Mouse (Mus musculus): ENCODE results near the gene Tbc1d10b. TPM values are rescaled to one million over a fixed set of nuclear protein-coding genes. Genes with fewer than 3 reads are reported as not detected.
A peak's percentile ranks its signal among the peaks of the same experiment; 100 is the strongest.

The Tbc1d10b gene
- polyA plus RNA-seq, 1 experiment: 70.4 TPM

DNA sequence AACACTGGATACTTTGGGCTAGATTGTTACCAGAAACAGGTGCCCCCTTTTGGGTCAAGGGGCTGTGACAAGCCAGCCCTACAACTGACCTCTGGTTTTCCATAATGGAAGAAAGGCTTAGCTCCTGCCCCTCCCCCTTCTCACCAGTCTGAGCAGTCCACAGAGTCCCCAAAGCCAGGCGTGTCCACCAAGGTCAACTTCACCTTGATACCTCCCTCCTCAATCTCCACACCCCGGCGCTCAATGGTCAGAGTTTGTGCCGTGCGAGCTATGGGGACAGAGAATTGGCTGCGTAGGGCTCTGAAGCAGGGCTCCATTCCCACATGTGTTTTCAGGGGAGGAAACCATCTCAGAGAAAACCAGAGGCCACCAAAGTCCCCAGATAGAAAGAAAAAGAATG lies 9.2 kb upstream of the Tbc1d10b start:
- TF ChIP-seq CTCF (IDR thresholded peaks at IDR 0.05; ENCODE audit: extremely low read depth, insufficient read depth, low read length): no peak
- TF ChIP-seq POLR2A (IDR thresholded peaks at IDR 0.05; ENCODE audit: extremely low read depth, insufficient read depth, low read length): no peak
- Histone ChIP-seq H3K4me1 (ENCODE audit: control insufficient read depth, insufficient read depth, low read length) (0 out of 2 replicates have a peak, but pooled peaks cover 2% of the 10 kb centered on the region), H3K27ac (ENCODE audit: insufficient read depth, low read length) (no peak overlapping the region), H3K4me3 (ENCODE audit: insufficient read depth, low read length) (no peak overlapping the region)

DNA sequence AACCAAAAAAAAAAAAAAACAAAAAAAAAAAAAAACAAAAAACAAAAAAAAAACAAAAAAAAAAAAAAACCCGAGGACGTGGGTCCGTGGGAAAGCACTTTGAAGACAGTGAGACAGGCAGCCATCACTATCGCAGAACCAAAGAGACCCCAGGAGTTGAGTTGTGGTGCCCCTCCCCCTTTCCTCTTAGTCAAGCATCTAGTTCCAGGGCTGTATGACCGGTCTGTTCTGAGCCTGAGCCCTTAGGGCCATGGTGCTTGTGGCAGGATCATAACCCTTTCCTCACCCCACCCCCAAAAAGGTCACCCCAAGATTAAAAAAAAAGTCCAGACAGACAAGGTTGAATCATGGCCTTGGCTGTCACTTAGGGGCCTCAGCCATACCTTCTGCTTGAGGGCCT lies 8.0 kb upstream of the Tbc1d10b start:
- TF ChIP-seq CTCF (IDR thresholded peaks at IDR 0.05; ENCODE audit: extremely low read depth, insufficient read depth, low read length) (no peak), POLR2A (IDR thresholded peaks at IDR 0.05; ENCODE audit: extremely low read depth, insufficient read depth, low read length) (no peak)
- no peak overlapping the region for H3K27ac ChIP-seq (ENCODE audit: insufficient read depth, low read length)
- H3K4me3 ChIP-seq (ENCODE audit: insufficient read depth, low read length): no peak overlapping the region
- 0 out of 2 replicates have a peak, but pooled peaks cover 2% of the 10 kb centered on the region for H3K4me1 ChIP-seq (ENCODE audit: control insufficient read depth, insufficient read depth, low read length)

DNA sequence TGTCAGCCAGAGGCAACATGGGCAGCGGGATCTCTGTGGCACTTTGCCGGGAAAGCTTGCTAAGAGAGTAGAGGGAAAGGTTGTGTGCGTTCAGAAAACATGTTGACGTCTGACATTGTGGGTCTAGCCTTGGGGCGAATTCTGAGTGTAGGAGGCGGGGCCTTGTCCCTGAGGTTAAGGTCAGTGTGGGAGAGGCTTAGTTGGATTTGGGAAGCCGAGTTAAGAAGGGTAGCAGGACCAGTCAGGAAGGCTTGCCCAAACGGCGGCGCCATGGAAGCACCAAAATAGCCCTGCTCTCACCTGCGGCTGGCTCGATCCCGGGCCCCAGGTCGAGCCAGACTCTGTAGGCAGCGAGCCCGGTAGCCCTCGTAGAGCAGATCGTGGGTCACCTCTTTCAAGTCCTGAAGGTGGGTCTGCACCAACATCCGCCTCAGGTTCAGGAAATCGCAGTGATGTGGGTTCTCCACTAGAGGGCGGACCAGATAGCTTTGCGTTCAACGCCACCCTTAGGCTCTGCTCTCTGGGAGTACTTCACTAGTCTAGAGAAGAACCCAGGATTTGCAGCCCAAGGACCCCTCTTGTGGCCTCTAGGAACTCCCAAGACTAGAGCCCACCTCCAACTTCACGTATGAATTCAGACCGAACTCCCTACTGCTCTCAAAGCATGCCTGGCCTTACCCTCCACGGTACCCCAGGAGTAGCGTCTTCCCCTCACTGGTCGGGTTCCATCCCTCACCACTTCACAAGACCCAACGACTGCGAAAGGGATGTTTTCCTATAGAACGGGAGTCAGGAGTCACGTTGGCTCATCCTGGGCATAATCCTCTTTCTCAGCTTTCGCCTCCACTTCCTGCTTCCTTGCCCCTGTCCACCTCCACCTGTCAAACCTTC lies 7.0 kb upstream of the Tbc1d10b start:
- TF ChIP-seq POLR2A (IDR thresholded peaks at IDR 0.05; ENCODE audit: extremely low read depth, insufficient read depth, low read length): no peak
- TF ChIP-seq CTCF (IDR thresholded peaks at IDR 0.05; ENCODE audit: extremely low read depth, insufficient read depth, low read length): peak; percentile 89
- Histone ChIP-seq H3K27ac (ENCODE audit: insufficient read depth, low read length) (no peak overlapping the region), H3K4me3 (ENCODE audit: insufficient read depth, low read length) (peak overlapping the region; percentile 15; the same call in 1 of the 2 replicates)

DNA sequence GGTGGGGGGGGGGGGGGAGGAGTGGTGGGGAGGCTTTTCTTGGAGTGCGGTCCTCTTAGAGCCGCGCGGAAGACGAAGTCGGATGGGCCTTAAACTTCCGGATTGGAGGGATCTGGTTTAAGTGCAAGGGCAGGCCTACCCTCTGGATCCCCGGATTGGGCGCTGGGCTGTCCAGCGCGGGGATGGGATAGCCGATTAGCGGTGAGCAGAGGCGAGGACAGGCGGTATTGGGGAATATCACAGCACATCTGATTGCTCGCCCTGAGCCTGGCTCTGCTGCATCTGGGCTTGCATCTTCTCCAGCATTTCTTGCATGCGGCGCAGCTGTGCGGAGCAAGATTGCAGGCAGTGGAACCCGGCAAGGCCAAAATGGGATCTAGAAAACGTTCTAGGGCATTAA lies 6.3 kb upstream of the Tbc1d10b start:
- TF ChIP-seq CTCF (IDR thresholded peaks at IDR 0.05; ENCODE audit: extremely low read depth, insufficient read depth, low read length) (no peak), POLR2A (IDR thresholded peaks at IDR 0.05; ENCODE audit: extremely low read depth, insufficient read depth, low read length) (no peak)
- H3K4me3 ChIP-seq (ENCODE audit: insufficient read depth, low read length): peak overlapping the region; percentile 15; the same call in 1 of the 2 replicates
- H3K4me1 ChIP-seq (ENCODE audit: control insufficient read depth, insufficient read depth, low read length): 0 out of 2 replicates have a peak, but pooled peaks cover 2% of the 10 kb centered on the region
- no peak overlapping the region for H3K27ac ChIP-seq (ENCODE audit: insufficient read depth, low read length)

More for the DNA sequence above, 7.0 kb upstream of the Tbc1d10b start:
- 0 out of 2 replicates have a peak, but pooled peaks cover 2% of the 10 kb centered on the region for H3K4me1 ChIP-seq (ENCODE audit: control insufficient read depth, insufficient read depth, low read length)

DNA sequence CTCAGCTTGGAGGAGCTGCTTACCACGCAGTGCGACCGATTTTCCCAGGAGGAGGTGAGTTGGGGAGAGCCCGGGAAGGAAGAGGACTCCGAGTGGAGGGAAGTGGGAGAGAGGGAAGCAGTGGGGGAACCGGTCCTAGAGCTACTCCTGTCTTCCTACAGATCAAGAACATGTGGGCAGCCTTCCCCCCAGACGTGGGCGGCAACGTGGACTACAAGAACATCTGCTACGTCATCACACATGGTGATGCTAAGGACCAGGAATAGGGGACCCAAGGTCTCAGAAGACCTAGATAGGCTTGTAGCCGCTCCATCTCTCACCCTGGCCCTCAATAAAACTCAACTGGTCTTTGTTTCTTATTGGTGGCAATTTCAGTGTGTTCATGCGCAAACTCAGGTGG lies 5.7 kb upstream of the Tbc1d10b start:
- Histone ChIP-seq H3K27ac (ENCODE audit: insufficient read depth, low read length) (no peak overlapping the region), H3K4me3 (ENCODE audit: insufficient read depth, low read length) (no peak overlapping the region), H3K4me1 (ENCODE audit: control insufficient read depth, insufficient read depth, low read length) (0 out of 2 replicates have a peak, but pooled peaks cover 2% of the 10 kb centered on the region)
- no peak for TF ChIP-seq CTCF (IDR thresholded peaks at IDR 0.05; ENCODE audit: extremely low read depth, insufficient read depth, low read length)
- TF ChIP-seq POLR2A (IDR thresholded peaks at IDR 0.05; ENCODE audit: extremely low read depth, insufficient read depth, low read length): no peak

DNA sequence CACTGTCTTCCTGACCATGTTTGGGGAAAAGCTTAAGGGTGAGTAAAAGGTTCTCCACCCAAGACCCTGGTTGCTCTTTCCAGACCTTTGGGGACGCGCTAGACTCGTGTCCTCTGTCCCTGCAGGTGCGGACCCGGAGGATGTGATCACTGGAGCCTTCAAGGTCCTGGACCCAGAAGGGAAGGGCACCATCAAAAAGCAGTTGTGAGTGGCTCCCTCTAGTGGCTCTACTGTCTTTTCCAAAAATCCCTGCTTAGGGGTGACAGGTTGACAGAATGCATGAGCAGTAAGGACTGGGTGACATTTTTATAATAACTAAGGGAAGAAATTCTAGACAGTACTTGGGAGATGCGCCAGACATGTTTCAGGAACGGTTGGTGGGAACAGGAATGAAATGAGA lies 5.2 kb upstream of the Tbc1d10b start:
- no peak overlapping the region for H3K27ac ChIP-seq (ENCODE audit: insufficient read depth, low read length)
- TF ChIP-seq CTCF (IDR thresholded peaks at IDR 0.05; ENCODE audit: extremely low read depth, insufficient read depth, low read length) (peak; percentile 72), POLR2A (IDR thresholded peaks at IDR 0.05; ENCODE audit: extremely low read depth, insufficient read depth, low read length) (no peak)
- 0 out of 2 replicates have a peak, but pooled peaks cover 2% of the 10 kb centered on the region for H3K4me1 ChIP-seq (ENCODE audit: control insufficient read depth, insufficient read depth, low read length)
- H3K4me3 ChIP-seq (ENCODE audit: insufficient read depth, low read length): no peak overlapping the region

DNA sequence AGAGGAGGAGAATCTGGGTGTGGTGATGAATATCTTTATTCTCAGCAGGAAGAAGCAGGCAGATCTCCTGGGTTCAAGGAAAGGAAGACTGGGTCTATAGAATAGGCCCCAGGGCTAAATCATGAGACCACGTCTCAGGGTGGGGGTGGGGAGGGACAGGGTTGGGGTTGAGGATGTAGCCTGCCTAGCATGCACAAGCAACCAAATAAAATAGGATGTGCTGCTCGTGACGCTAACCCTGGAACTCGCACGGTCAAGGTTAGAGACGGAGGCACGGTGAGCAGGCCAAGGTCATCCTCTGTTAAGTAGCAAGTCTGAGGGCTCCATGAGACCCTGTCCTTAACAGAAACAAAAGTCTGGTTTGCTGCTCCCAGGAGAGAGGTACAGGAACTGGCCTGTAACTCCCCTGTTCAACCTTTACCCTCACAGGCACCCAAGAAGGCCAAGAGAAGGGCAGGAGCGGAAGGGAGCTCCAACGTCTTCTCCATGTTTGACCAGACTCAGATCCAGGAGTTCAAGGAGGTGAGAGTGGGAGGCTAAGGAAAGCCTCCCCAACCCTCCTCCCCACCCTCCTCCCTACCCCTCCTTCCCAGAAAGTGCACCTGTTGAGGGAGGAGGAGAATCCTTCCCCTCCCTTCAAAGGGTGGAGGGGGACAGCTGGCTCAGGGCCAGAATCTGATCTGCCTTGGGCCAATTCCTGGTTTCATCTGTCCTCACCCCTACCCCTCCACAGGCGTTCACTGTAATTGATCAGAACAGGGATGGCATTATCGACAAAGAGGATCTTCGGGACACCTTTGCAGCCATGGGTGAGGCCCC lies 4.4 kb upstream of the Tbc1d10b start:
- Histone ChIP-seq H3K27ac (ENCODE audit: insufficient read depth, low read length) (no peak overlapping the region), H3K4me3 (ENCODE audit: insufficient read depth, low read length) (no peak overlapping the region), H3K4me1 (ENCODE audit: control insufficient read depth, insufficient read depth, low read length) (0 out of 2 replicates have a peak, but pooled peaks cover 2% of the 10 kb centered on the region)
- TF ChIP-seq CTCF (IDR thresholded peaks at IDR 0.05; ENCODE audit: extremely low read depth, insufficient read depth, low read length) (no peak), POLR2A (IDR thresholded peaks at IDR 0.05; ENCODE audit: extremely low read depth, insufficient read depth, low read length) (no peak)

DNA sequence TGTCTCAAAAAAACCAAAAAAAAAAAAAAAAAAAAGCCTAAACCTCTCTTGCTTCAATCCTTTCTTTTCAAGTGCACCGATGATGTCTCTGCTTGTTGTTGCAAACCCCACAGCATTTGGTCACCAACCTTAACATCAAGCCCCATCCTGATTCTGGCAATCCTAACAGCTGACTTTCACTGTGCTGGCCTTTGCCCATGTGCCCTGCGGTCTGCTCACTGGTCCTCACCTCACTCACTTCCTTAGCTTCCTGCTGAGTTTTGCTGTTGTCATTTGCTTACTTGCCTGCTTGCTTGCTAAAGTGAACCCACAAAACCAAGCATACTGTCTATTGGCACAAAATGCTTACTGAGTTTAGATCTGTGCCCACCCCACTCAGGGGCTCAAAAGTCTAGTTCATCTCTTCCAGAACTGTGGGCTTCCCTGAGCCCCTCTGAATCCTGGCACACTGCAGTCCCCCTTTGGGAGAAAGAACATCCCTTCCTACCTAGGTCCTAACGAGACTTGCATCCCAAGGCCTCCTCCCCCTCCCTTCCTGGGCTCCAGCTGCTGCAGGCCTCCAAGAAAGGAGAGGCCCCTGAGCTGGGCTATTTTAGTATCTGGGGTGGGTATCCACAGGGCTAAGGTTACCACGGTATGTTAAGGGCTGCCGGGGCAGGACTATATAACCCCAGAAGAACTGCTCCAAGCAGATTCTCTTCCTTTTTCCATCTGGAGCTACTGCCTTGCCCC lies 2.9 kb upstream of the Tbc1d10b start:
- H3K27ac ChIP-seq (ENCODE audit: insufficient read depth, low read length): no peak overlapping the region
- TF ChIP-seq CTCF (IDR thresholded peaks at IDR 0.05; ENCODE audit: extremely low read depth, insufficient read depth, low read length) (no peak), POLR2A (IDR thresholded peaks at IDR 0.05; ENCODE audit: extremely low read depth, insufficient read depth, low read length) (no peak)
- H3K4me1 ChIP-seq (ENCODE audit: control insufficient read depth, insufficient read depth, low read length): 0 out of 2 replicates have a peak, but pooled peaks cover 2% of the 10 kb centered on the region
- no peak overlapping the region for H3K4me3 ChIP-seq (ENCODE audit: insufficient read depth, low read length)

DNA sequence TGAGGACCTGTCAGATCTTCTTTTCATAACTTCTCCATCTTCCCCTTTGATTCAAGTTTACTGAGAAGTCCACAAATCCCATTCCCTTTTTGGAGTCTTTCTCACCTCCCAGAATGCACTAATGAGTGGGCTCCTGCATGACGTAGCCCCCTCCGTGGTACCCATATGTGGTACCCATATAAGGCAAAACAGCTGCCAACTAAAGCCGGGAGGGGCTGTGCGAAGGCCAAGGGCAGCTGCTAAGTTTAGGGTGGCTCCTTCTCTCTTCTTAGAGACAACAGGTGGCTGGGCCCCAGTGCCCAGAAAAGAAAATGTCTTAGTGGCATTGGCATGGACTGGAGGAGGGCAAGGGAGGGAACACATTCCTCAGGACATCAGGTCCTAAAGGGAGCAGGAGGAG lies 2.0 kb upstream of the Tbc1d10b start:
- H3K4me3 ChIP-seq (ENCODE audit: insufficient read depth, low read length): no peak overlapping the region
- TF ChIP-seq POLR2A (IDR thresholded peaks at IDR 0.05; ENCODE audit: extremely low read depth, insufficient read depth, low read length): no peak
- TF ChIP-seq CTCF (IDR thresholded peaks at IDR 0.05; ENCODE audit: extremely low read depth, insufficient read depth, low read length): no peak
- peak overlapping the region; percentile 57 for H3K27ac ChIP-seq (ENCODE audit: insufficient read depth, low read length)
- H3K4me1 ChIP-seq (ENCODE audit: control insufficient read depth, insufficient read depth, low read length): peaks cover 4% of the 10 kb centered on the region; the same call in 1 of the 2 replicates
